Mouse (Mus musculus) limb, embryonic 11.5 days (tissue): ENCODE measurements around the gene Psmd9. TPM values are rescaled to one million over a fixed set of nuclear protein-coding genes. Genes with fewer than 3 reads are reported as not detected.

ENCODE experiments used
- ATAC-seq: fragments of 200-750 bp; cut with Nextera tagmentation; 2 replicates; pipeline ENCODE4 v1.8.0; 2017; ENCODE audit warnings: low read depth; ENCODE audit not compliant: insufficient number of reproducible peaks, low FRiP score, low TSS enrichment
- DNase-seq: peaks from one replicate; pipeline ENCODE4 v3.0.0-alpha.2; 2015; ENCODE audit warnings: low spot score
- H3K27ac ChIP-seq: fragments of 300-500 bp; sonication (generic); replicated peaks from 2 replicates; pipeline ENCODE4 v1.5.1; 2014; ENCODE audit warnings: low read depth, mild to moderate bottlenecking, low read length
- H3K27me3 ChIP-seq: fragments of 300-500 bp; sonication (generic); 2 replicates; pipeline ENCODE4 v1.6.1; 2014; ENCODE audit warnings: mild to moderate bottlenecking, low read length, mixed read lengths; ENCODE audit not compliant: control insufficient read depth, insufficient read depth
- H3K36me3 ChIP-seq: fragments of 300-500 bp; sonication (generic); 2 replicates; pipeline ENCODE4 v1.6.1; 2014; ENCODE audit warnings: mild to moderate bottlenecking, low read length, moderate library complexity, mixed read lengths; ENCODE audit not compliant: control insufficient read depth, insufficient read depth
- H3K4me1 ChIP-seq: fragments of 300-500 bp; sonication (generic); 2 replicates; pipeline ENCODE4 v1.6.1; 2014; ENCODE audit warnings: low read length, mixed read lengths; ENCODE audit not compliant: control insufficient read depth, insufficient read depth
- H3K4me2 ChIP-seq: fragments of 300-500 bp; sonication (generic); 2 replicates; pipeline ENCODE4 v1.6.1; 2014; ENCODE audit warnings: low read depth, mild to moderate bottlenecking, moderate library complexity; ENCODE audit not compliant: severe bottlenecking
- H3K4me3 ChIP-seq: fragments of 300-500 bp; sonication (generic); 2 replicates; pipeline ENCODE4 v1.5.1; 2014; ENCODE audit warnings: low read depth, low read length
- H3K9ac ChIP-seq: fragments of 300-500 bp; sonication (generic); 2 replicates; pipeline ENCODE4 v1.6.1; 2014; ENCODE audit warnings: mild to moderate bottlenecking, low read length
- H3K9me3 ChIP-seq: fragments of 300-500 bp; sonication (generic); 2 replicates; pipeline ENCODE4 v1.6.1; 2016; ENCODE audit warnings: low read length; ENCODE audit not compliant: control insufficient read depth
- WGBS: fragments of 180-500 bp; shearing (Covaris S2); extraction: QIAGEN DNeasy Blood & Tissue Kit; methylation state at CpG from one replicate; pipeline ENCODE4 v1.1.7; 2014; 5-methylcytosine and 5-hydroxymethylcytosine counted together
- polyA plus RNA-seq: library from polyadenylated mRNA; unstranded; fragments of >200 nt; fragmentation: Nextera tagmentation; extraction: Ambion mirVana; gene quantifications from 2 replicates; pipeline ENCODE4 v1.2.1, GENCODE M21; 2014

The Psmd9 gene
- polyA plus RNA-seq, 1 experiment from 2014 or later, result 85.8 TPM

DNA sequence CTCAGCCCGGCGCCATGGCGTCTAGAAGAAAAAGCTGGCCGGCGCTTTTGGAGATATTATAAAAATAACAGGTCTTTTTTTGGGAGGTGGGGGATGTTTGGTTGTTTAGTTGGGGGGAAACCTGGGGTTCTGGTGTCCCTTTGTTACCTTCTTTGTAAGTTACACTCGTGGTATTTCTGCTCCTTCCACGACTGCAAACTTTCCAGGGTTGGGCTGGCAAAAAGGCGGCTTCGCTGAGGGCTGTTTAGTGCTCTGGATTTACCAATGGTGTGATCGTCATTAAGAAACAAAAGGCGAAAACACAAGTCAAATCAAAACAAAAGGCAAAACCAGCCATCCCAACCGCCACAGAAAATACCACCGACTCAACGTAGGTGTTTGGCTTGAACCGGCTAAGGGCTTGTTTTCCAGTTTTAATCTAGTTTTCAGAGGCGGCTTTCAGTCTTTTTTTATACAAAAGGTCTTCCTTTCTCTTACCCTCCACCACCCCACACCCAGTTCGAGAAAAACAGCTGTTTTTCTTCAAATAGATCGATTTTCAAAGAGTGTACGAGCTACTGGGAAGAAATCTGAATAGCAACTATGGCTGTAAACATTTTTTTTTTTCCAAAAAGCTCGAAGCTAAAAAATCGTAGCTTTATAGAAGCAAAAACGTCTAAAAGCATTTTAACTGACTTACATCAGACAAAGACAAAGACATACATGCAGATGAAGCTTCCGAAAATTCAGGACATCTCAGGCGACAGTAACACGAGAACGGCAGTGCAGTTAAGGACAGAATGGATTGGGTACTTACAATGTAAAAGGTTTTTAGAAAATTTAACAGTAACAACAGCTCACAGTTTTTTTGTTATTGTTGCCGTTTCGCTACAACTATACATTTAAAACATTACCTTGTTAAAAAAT, 29.2 kb upstream of the Psmd9 start:
- DNase-seq (peak; percentile 72), ATAC-seq (no peak)
- peak overlapping the region; percentile 100 for H3K4me2 ChIP-seq
- no peaks in the 10 kb centered on the region for H3K27me3 ChIP-seq
- no peaks in the 10 kb centered on the region for H3K9me3 ChIP-seq
- H3K9ac ChIP-seq, result peak overlapping the region; percentile 100
- H3K27ac ChIP-seq, result peak overlapping the region; percentile 100
- peaks cover 3% of the 10 kb centered on the region; the same call in 1 of the 2 replicates for H3K36me3 ChIP-seq
- peaks cover 43% of the 10 kb centered on the region for H3K4me1 ChIP-seq
- under 1% methylated on average over 28 of the region's 28 CpGs for WGBS
- H3K4me3 ChIP-seq, result peak overlapping the region; percentile 95

DNA sequence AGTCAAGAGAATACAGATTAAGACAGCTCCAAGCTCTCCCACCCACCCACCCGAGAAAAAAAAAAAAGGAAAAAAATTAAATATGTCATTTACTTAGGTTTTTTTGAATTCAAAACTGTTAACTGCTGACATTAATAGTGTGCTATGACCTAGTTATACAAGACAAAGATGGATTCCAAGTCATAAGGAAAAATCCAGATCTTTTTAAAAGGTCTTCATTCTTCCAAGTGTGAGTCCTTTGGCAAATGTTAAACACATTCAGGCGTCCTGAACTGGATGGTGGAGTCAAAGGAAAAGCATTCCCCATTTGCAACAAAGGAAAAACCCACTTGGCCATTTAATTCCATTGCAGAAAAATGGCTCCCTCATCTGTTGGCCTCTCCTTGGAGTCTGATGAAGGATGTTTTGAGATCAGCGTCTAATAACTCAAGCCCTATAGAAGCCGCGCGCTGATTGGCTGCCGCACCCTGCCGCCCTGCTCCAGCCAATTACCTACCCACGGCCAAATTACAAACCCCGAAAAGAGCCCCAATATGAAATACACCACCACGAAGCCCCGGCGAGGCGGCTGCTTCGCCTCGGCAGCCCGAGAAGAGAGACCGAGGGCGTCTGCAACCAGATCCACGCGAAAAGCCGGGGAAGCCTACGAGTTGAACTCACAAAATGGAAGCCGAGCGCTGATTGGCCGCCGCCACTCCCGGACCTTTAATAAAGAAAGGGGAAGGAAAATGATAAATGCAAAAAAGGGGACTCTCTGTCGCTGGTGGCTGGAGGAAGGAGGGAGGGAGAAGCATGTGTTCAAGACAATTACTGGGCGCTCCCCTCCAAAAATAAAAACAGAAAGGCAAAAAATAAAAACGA, 28.3 kb upstream of the Psmd9 start:
- peak overlapping the region; percentile 95 for H3K4me3 ChIP-seq
- ATAC-seq (peak; percentile 67; the same call in 1 of the 2 replicates), DNase-seq (peak; percentile 93)
- no peaks in the 10 kb centered on the region for H3K27me3 ChIP-seq
- H3K9me3 ChIP-seq, result no peaks in the 10 kb centered on the region
- peaks cover 3% of the 10 kb centered on the region; the same call in 1 of the 2 replicates for H3K36me3 ChIP-seq
- WGBS, result 0% methylated on average over 31 of the region's 31 CpGs
- H3K27ac ChIP-seq, result peak overlapping the region; percentile 100
- H3K4me1 ChIP-seq, result peaks cover 43% of the 10 kb centered on the region
- peak overlapping the region; percentile 100 for H3K4me2 ChIP-seq
- H3K9ac ChIP-seq, result peak overlapping the region; percentile 100

DNA sequence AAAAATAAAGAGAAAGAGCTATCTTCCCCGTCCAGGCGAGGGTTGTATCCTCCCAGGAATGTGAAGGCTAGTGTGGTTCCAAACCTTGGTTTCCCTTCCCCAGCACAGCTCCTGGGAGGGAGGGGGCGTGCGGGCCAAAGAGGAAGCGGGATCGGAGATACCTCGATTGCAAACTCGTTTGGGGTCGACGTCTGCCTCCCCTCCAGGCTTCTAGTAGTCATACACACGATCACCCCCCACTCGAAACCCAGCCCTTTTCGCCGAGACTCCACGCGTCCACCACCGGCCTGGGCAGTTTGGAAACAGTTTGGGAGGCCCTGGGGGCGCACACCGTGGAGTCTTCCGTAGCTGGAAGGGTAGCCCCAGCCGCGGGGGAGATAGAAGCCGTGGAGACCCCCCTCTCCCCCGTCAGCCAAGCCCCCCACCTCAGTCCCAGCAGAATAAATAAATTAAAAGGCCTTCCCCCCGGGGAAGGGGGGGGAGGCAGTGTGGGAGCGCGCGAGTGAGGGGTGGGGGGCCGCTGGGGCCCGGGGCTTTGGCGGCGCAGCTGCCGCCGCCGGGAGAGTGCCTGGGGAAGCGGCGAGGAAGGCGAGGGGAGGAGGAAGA, 27.6 kb upstream of the Psmd9 start:
- H3K4me1 ChIP-seq, result peaks cover 39% of the 10 kb centered on the region
- H3K27me3 ChIP-seq, result no peaks in the 10 kb centered on the region
- peak overlapping the region; percentile 100 for H3K27ac ChIP-seq
- peak overlapping the region; percentile 100 for H3K4me2 ChIP-seq
- H3K9ac ChIP-seq, result peak overlapping the region; percentile 100
- peaks cover 7% of the 10 kb centered on the region; the same call in 1 of the 2 replicates for H3K36me3 ChIP-seq
- DNase-seq, result peak; percentile 77
- no peaks in the 10 kb centered on the region for H3K9me3 ChIP-seq
- WGBS, result 0% methylated on average over 31 of the region's 38 CpGs
- ATAC-seq, result no peak
- peak overlapping the region; percentile 95 for H3K4me3 ChIP-seq

DNA sequence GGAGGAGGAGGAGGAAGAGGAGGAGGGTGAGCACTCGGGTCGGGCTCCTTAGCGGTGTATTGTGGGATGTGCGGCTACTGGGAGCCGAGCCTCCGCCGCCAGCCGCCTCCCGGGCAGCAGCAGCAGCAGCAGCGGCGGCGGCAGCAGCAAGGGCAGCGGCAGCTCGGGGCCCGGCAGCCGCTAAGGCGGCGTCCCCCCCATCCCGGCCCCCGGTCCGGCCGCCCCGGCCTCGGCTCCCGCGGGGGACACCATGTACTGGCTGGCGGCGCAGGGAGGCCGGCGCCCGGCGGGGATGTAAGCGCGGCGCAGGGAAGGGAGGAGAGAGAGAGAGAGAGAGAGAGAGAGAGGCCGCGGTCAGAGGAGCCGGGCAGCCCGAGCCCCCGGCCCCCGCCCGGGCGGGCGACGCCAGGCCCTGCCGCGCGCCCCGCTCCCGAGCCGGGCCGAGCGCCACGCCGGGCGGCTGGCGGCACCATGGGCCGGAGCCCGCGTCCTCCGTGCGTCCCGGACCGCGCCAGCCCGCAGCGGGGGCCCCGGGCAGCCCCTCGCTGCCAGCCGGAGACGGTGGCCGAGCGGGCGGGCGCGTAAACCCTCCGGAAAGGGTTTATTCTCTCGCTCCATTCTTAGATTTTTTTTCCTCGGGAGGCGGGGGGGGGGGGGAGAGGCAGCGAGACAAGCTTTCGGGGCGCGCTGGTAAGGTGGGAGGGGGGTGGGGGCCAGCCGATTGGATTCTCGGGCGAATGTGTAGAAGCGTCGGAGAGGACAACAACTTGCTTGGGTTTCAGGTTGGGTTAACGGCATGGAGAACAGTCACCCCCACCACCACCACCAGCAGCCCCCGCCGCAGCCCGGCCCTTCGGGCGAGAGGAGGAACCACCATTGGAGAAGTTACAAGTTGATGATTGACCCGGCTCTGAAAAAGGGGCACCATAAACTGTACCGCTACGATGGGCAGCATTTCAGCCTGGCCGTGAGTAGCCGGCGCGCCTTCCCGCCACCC, 26.8 kb upstream of the Psmd9 start, which contains the start of gene Setd1b:
Gene Setd1b (plus strand): TSS at position 33 of the 997 bp plus-strand sequence.
- no peaks in the 10 kb centered on the region for H3K9me3 ChIP-seq
- H3K27me3 ChIP-seq, result no peaks in the 10 kb centered on the region
- H3K4me2 ChIP-seq, result peak within 1 kb of the TSS; percentile 100
- WGBS, result 0% methylated on average over 68 of the region's 103 CpGs
- peak within 1 kb of the TSS; percentile 100 for H3K9ac ChIP-seq
- peak within 1 kb of the TSS; percentile 95 for H3K4me3 ChIP-seq
- DNase-seq (peak; percentile 68), ATAC-seq (0 out of 2 replicates have a peak, but pooled peaks have one; percentile 1)
- H3K4me1 ChIP-seq, result peaks cover 31% of the 10 kb centered on the region
- peak within 1 kb of the TSS; percentile 100 for H3K27ac ChIP-seq
- H3K36me3 ChIP-seq, result peaks cover 15% of the 10 kb centered on the region; the same call in 1 of the 2 replicates

DNA sequence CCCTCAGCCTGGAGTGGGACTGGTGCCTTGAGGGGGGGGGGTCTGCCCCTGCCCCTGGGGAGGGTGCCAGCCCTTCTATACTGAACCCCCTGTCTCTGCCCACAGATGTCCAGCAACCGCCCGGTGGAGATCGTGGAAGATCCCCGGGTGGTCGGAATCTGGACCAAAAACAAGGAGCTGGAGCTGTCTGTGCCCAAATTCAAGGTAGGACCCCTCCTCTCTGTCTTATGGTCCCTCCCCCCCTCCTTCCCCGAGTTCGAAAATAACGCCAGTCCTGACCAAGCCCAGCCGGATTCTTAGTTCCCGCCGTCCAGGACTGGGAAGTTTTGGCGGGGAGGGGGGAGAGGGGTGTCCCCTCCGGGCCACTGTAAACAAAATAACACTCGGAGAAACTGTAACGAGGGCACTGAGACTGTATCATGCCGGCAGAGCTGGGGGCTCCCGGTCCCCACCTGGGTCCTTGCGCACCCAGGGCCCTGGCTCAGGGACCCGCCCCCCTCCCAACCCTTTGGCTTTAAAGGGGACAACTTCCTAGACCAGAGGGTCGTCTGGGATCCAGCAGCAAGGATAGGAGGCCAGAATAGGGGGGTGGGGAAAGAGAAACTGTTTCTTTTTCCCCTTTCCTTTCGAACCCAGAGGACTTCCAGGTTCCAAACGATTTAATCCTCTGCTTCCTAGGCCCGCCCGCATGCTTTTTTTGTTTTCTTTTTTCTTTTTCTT, 25.8 kb upstream of the Psmd9 start:
- Histone ChIP-seq H3K4me1 (peaks cover 28% of the 10 kb centered on the region), H3K4me2 (peak overlapping the region; percentile 100), H3K36me3 (peaks cover 20% of the 10 kb centered on the region), H3K9ac (peak overlapping the region; percentile 100), H3K4me3 (peak overlapping the region; percentile 95), H3K9me3 (no peaks in the 10 kb centered on the region), H3K27ac (peak overlapping the region; percentile 100; the same call in 1 of the 2 replicates), H3K27me3 (no peaks in the 10 kb centered on the region)
- ATAC-seq (no peak), DNase-seq (peak; percentile 55)
- WGBS, result 2% methylated on average over 24 of the region's 24 CpGs

DNA sequence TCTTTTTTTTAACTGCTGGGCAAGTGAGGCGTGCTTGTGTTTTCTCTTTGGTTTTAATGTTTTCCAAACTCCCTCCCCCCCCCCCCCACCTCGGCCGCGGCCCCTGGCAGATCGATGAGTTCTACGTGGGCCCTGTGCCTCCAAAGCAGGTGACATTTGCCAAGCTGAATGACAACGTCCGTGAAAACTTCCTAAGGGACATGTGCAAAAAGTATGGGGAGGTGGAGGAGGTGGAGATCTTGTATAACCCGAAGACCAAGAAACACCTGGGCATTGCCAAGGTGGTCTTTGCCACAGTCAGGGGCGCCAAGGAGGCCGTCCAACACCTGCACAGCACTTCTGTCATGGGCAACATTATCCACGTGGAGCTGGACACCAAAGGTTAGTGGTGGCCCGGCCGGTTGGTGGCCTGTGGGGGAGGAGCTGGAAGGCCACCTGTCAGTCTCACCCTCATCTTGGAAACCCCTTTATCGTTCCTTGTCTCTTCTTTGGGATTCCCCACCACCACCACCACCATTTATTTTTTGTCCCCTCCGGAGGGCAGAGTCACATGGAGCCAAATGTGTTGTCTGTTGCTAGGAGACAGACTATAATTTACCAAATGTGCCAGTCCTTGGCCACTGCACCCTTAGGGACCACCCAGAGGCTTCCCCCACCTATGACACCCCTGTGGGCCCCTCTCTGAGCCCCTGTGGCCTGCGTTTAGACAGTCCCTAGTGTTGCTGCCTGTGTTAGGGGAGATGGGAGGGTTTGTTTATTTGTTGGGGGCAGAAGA, 25.1 kb upstream of the Psmd9 start:
- H3K36me3 ChIP-seq, result peaks cover 24% of the 10 kb centered on the region

More for the DNA sequence above, 25.1 kb upstream of the Psmd9 start:
- H3K27me3 ChIP-seq, result no peaks in the 10 kb centered on the region
- peak overlapping the region; percentile 95 for H3K4me3 ChIP-seq
- no peaks in the 10 kb centered on the region for H3K9me3 ChIP-seq
- DNase-seq, result no peak
- peak overlapping the region; percentile 40; the same call in 1 of the 2 replicates for H3K9ac ChIP-seq
- ATAC-seq, result no peak
- WGBS, result 7% methylated on average over 17 of the region's 17 CpGs
- peak overlapping the region; percentile 100 for H3K4me2 ChIP-seq
- 0 out of 2 replicates have a peak overlapping the region, but pooled peaks have one; percentile 18 for H3K27ac ChIP-seq
- peaks cover 31% of the 10 kb centered on the region for H3K4me1 ChIP-seq
